39 mouse cellular contexts compared by ENCODE assay signal in genomic region chr15:10296570-10296969, GRCm38 (mm10). TPM values are rescaled to one million over a fixed set of nuclear protein-coding genes. Genes with fewer than 3 reads are reported as not detected.
"Had no signal": no experiment of that assay in that cellular context is flagged by ENCODE, and none has a peak within 500 bp of the region (broad histone marks: within the 10 kb centered on the region; RNA-seq: fewer than 3 reads in every experiment).

No protein-coding gene starts in this region.

- H3K4me2 ChIP-seq: heart, embryonic 11.5 days; heart, embryonic 13.5 days; heart, embryonic 15.5 days; hindbrain, embryonic 13.5 days; hindbrain, embryonic 15.5 days; intestine, embryonic 15.5 days; limb, embryonic 13.5 days; limb, embryonic 15.5 days; liver, embryonic 12.5 days had no signal

- H3K27ac ChIP-seq: heart, adult 2 months; heart, embryonic 13.5 days; heart, embryonic 15.5 days; hindbrain, embryonic 13.5 days; hindbrain, embryonic 15.5 days; hindbrain, postnatal 0 days; intestine, embryonic 15.5 days; layer of hippocampus, adult 2 months; left cerebral cortex, adult 2 months; limb, embryonic 13.5 days; limb, embryonic 15.5 days; liver, embryonic 12.5 days; liver, embryonic 14.5 days had no signal

- ATAC-seq: hindbrain, postnatal 0 days; intestine, embryonic 15.5 days; intestine, postnatal 0 days; liver, embryonic 12.5 days had no signal

- H3K4me3 ChIP-seq: heart, adult 2 months; heart, embryonic 13.5 days; heart, embryonic 15.5 days; hindbrain, embryonic 13.5 days; hindbrain, embryonic 15.5 days; intestine, embryonic 15.5 days; layer of hippocampus, adult 2 months; left cerebral cortex, adult 2 months; limb, embryonic 13.5 days; limb, embryonic 15.5 days; liver, embryonic 12.5 days had no signal

- DNase-seq: gastrocnemius, postnatal 14 days; gastrocnemius, postnatal 36 days; heart, adult 11 months; heart, adult 2 months; heart, postnatal 14 days; heart, postnatal 36 days; kidney, adult 18-20 months; kidney, adult 8-10 months; kidney, postnatal 10 days; kidney, postnatal 25 days; kidney, postnatal 4 days; left cerebral cortex, postnatal 4 days had no signal

- H3K4me1 ChIP-seq: heart, embryonic 13.5 days; heart, embryonic 15.5 days; hindbrain, embryonic 13.5 days; hindbrain, embryonic 15.5 days; intestine, embryonic 15.5 days; limb, embryonic 13.5 days; limb, embryonic 15.5 days; liver, embryonic 12.5 days had no signal

- H3K27me3 ChIP-seq: heart, embryonic 13.5 days; heart, embryonic 15.5 days; hindbrain, embryonic 13.5 days; hindbrain, embryonic 15.5 days; intestine, embryonic 15.5 days; limb, embryonic 13.5 days; limb, embryonic 15.5 days; liver, embryonic 12.5 days had no signal

- H3K36me3 ChIP-seq: heart, embryonic 13.5 days; heart, embryonic 15.5 days; hindbrain, embryonic 13.5 days; hindbrain, embryonic 15.5 days; intestine, embryonic 15.5 days; limb, embryonic 13.5 days; limb, embryonic 15.5 days; liver, embryonic 12.5 days had no signal

- H3K9ac ChIP-seq: heart, embryonic 13.5 days; heart, embryonic 15.5 days; hindbrain, embryonic 13.5 days; hindbrain, embryonic 15.5 days; intestine, embryonic 15.5 days; limb, embryonic 13.5 days; limb, embryonic 15.5 days; liver, embryonic 12.5 days; liver, embryonic 14.5 days had no signal

- H3K9me3 ChIP-seq: heart, embryonic 13.5 days; heart, embryonic 15.5 days; hindbrain, embryonic 13.5 days; hindbrain, embryonic 15.5 days; intestine, embryonic 15.5 days; limb, embryonic 13.5 days; limb, embryonic 15.5 days; liver, embryonic 12.5 days had no signal

RNA-seq across cellular contexts. Expression of gene Gm21973, which starts 28.6 kb away (rescaled TPM):
- total RNA-seq: gastrocnemius, adult 18-20 months; gastrocnemius, adult 8-10 months; gastrocnemius, postnatal 14 days; gastrocnemius, postnatal 36 days; heart, adult 2 months; heart, postnatal 14 days; heart, postnatal 36 days; hematopoietic stem cell, adult 5-6 weeks; hindbrain, postnatal 0 days; layer of hippocampus, adult 2 months; layer of hippocampus, postnatal 10 days; layer of hippocampus, postnatal 25 days; left cerebral cortex, adult 2 months; left cerebral cortex, postnatal 10 days; left cerebral cortex, postnatal 25 days; left cerebral cortex, postnatal 4 days had no signal
- polyA plus RNA-seq: gonadal fat pad, adult 2 months; heart, adult 2 months; heart, embryonic 11.5 days; heart, embryonic 13.5 days; heart, embryonic 15.5 days; heart, postnatal 0 days; hindbrain, embryonic 11.5 days; hindbrain, embryonic 13.5 days; hindbrain, embryonic 15.5 days; hindbrain, postnatal 0 days; intestine, embryonic 15.5 days; intestine, postnatal 0 days; kidney, embryonic 14.5 days; kidney, embryonic 16.5 days; limb, embryonic 11.5 days; limb, embryonic 13.5 days; limb, embryonic 15.5 days; liver, embryonic 12.5 days; liver, embryonic 14.5 days had no signal
